Mouse (Mus musculus) olfactory bulb, adult 2 months (tissue): ENCODE results near the gene Klrb1. TPM values are rescaled to one million over a fixed set of nuclear protein-coding genes. Genes with fewer than 3 reads are reported as not detected.
"Not testable (repeated sequence)": the region's sequence is repeated elsewhere in the genome, so short reads cannot be mapped to it uniquely, and the experiment has no call there.

Experiments
- H3K27ac ChIP-seq: fragments of 200-500 bp; 2 replicates; pipeline ENCODE4 v1.5.1; 2012; ENCODE audit warnings: low read depth, low read length; ENCODE audit not compliant: insufficient read depth
- H3K4me1 ChIP-seq: fragments of 200-500 bp; 2 replicates; pipeline ENCODE4 v1.6.1; 2012; ENCODE audit warnings: low read length; ENCODE audit not compliant: control insufficient read depth, insufficient read depth
- H3K4me3 ChIP-seq: fragments of 200-500 bp; 2 replicates; pipeline ENCODE4 v1.5.1; 2012; ENCODE audit warnings: mild to moderate bottlenecking, low read depth, low read length, moderate library complexity; ENCODE audit not compliant: insufficient read depth
- CTCF ChIP-seq: fragments of 200-500 bp; IDR thresholded peaks from 2 replicates; pipeline ENCODE4 v1.5.1; 2012; ENCODE audit warnings: low read depth, mild to moderate bottlenecking, low read length, moderate library complexity; ENCODE audit not compliant: insufficient read depth
- POLR2A ChIP-seq: fragments of 200-500 bp; IDR thresholded peaks from 2 replicates; pipeline ENCODE4 v1.6.1; 2012; ENCODE audit warnings: mild to moderate bottlenecking, low read depth, low read length, moderate library complexity; ENCODE audit not compliant: insufficient read depth
- WGBS: fragments of 180-500 bp; shearing (Covaris S2); methylation state at CpG from one replicate; pipeline ENCODE4 v1.1.7; 2018; 5-methylcytosine and 5-hydroxymethylcytosine counted together
- polyA plus RNA-seq: library from polyadenylated mRNA; stranded (reverse); fragments of >200 nt; gene quantifications from 2 replicates; pipeline ENCODE4 v1.2.4, GENCODE M21; 2012; ENCODE audit warnings: low replicate concordance; ENCODE audit not compliant: missing spikeins, insufficient read depth, insufficient read length

Klrb1 gene
- polyA plus RNA-seq, 1 experiment = not detected

DNA sequence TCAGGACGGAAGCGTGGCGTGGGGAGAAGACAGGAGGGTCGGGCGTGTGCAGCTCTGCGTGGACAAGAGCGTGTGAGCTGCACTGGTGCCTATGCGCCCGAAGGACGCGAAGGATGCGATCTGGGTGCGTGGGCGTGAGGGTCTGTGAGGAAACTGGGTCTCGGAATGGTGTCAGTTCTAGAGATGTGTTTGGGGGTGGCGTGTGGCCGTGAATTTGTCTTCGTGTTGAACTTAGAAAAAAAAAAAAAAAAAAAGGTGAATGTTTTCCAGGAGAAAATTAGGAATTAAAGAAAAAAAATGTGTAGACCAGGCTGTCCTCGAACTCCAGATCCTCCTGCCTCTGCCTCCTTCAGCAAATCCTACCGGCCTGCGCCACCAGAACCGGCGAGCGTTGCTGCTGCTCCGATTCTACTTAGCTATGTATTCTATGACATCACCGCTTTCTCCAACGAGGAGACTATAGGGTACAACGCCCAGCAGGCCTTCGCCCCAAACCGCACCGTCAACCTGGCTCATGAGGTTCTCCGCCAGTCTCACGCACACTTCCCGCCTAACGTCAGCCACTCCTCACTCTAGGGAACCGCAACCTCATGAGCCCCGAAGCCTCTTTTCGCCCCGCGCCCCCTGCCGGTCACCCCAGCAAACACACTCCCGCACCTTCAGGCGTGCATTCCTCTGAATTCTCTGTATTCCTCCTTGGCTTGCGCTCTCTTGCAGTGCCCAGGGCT is 37.7 kb upstream of the Klrb1 start:
- not testable (repeated sequence) for H3K4me1 ChIP-seq
- peak overlapping the region; percentile 70 for H3K4me3 ChIP-seq
- TF ChIP-seq CTCF = peak; percentile 91
- peak; percentile 46; the same call in 1 of the 2 replicates for TF ChIP-seq POLR2A
- H3K27ac ChIP-seq = peak overlapping the region; percentile 98
- under 1% methylated on average over 44 of the region's 44 CpGs for WGBS

DNA sequence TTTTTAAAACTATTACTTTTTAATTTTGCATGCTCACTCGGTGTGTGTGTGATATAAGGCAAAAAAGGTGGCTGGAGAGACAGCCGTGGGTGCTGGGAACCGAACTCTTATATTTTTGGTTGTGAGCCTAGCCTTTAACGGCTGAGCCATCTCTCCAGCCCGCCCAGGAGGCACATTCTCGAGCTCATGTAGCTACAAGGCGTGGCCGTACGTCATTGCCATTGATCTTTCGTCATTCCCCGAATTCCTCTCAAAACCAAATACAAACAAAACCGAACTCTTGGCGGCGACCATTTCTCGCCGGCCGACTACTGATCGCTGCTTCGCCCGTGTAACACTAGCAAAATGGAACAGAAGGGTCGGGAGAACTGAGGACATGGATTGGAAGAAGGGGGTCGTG is 37.2 kb upstream of the Klrb1 start:
- peak overlapping the region; percentile 70 for H3K4me3 ChIP-seq
- H3K27ac ChIP-seq = peak overlapping the region; percentile 98
- WGBS = under 1% methylated on average over 22 of the region's 22 CpGs
- not testable (repeated sequence) for H3K4me1 ChIP-seq

DNA sequence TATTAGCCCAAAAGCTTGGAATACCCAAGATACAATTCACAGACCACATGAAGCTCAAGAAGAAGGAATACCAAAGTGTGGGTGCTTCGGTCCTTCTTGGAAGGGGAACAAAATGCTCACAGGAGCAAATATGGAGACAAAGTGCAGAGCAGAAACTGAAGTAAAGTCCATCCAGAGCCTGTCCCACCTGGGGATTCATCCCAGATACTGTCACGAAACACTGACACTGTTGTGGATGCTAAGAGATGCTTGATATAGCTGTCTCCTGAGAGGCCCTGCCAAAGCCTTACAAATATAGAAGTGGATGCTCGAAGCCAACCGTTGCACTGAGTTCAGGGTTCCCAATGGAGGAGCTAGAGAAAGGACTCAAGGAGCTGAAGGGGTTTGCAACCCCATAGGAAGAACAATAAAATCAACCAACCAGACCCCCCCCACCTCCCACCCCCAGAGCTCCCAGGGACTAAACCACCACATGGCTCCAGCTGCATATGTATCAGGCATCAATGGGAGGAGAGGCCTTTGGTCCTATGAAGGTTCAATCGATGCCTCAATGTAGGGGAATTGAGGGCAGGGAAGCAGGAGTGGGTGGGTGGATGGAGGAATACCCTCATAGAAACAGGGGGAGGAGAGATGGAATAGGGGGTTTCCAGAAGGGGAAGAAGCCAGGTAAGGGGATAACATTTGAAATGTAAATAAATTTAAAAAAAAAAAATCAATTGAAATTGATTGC is 36.5 kb upstream of the Klrb1 start:
- H3K4me3 ChIP-seq = no peak overlapping the region
- peaks cover 9% of the 10 kb centered on the region; the same call in 1 of the 2 replicates for H3K4me1 ChIP-seq
- H3K27ac ChIP-seq = no peak overlapping the region
- TF ChIP-seq POLR2A (no peak), CTCF (no peak)
- WGBS = 79% methylated on average over 5 of the region's 5 CpGs

DNA sequence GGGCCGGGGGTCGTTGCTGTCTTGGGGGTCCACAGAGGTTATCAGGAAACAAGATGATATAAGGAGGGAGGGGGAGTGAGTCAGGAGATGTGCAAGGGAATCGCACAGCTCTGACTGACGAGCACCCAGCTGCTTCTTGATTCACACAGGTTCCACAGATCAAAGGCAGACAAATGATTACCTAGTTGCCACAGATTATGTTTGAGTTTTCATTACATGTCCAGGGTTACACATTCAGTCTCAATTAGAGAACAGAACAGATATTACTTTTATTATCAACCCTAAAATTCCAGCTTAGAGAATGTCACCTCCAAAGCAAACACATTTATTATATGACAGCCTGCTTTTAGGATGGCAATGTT is 32.5 kb upstream of the Klrb1 start:
- 82% methylated on average over 4 of the region's 4 CpGs for WGBS
- H3K4me3 ChIP-seq, H3K27ac ChIP-seq, H3K4me1 ChIP-seq: not testable (repeated sequence)

DNA sequence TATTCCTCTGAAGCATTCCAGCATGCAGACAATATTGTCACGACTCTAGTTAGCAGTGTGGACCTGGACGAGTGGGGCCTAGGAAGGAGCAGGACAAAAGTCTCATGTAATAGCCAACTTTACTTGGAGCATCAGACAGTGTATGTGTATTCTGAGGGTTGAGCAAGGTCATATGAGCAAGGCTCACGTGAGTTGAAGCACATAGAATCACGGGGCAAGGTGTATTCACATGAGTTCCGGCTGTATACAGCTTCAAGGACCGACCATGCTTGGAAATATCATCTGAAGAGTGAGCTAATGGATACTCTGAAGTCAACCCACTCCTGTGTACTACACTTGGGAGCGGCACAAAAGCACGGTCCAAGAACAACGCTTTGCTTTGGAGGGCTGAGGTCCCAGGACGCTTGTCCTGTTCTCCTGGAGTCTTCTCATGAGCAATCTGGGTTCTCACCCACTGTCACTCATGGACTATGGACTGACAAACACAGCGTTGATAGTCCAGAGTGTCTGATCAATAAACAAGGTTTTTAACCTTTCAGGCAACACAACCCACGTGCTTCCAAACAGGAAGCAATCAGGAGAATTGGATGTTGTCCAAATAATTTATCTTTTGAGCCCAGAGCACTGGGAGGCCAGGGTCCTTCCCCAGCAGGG is 32.0 kb upstream of the Klrb1 start:
- H3K4me1 ChIP-seq, H3K4me3 ChIP-seq, H3K27ac ChIP-seq: not testable (repeated sequence)
- 84% methylated on average over 12 of the region's 12 CpGs for WGBS

DNA sequence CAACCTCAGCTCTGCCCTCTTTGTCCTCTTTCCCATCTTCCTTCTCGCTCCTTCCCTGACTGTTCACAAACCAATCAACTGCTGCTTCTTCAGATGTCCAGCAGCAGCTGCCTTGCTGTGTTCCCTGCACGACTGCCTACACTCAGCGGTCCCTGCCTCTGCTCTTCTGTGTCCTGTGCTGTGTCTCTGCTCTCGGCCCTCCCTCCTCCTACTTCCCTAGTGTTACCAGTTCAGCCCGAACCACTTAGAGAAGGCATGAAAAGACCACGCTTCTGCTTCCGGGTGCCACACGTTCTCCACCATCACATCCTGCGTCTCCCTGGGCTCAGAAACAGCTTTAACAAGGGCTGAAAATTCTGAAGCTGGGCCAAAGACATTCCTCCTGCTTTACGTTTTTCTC is 31.4 kb upstream of the Klrb1 start:
- H3K4me1 ChIP-seq = not testable (repeated sequence)
- 17% methylated on average over 10 of the region's 10 CpGs for WGBS
- Histone ChIP-seq H3K27ac (peak overlapping the region; percentile 71), H3K4me3 (peak overlapping the region; percentile 9)

DNA sequence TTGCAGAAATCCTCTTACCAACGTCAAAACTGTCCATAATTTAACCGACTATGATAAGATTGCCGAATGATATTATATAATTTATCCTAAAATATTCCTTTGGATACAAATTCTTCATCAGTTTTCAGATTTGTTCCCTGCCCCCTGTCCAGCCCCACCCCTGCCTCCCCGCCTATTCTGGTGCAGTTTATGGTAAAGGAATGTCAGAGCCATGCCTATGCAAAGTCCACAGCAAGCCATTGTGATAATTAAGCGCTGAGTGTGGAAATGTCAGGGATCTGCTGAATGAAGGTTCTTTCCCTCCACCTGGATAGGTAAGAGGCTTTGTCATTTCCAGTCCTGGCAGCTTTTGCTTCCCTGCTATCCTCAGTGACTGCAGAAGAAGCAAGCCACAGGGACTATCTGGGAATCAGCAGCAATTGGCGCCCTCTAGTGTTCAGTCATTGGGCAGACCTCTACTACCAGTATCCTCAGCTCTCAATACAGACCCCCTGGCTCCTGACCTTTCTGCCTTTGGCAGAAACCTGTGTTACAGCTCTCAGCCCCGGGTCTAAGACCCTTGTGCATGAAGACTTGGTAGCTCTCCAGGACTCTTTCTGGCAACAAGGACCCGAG is 30.9 kb upstream of the Klrb1 start:
- Histone ChIP-seq H3K27ac (peak overlapping the region; percentile 71), H3K4me3 (peak overlapping the region; percentile 9; the same call in 1 of the 2 replicates)
- not testable (repeated sequence) for H3K4me1 ChIP-seq
- WGBS = 31% methylated on average over 8 of the region's 8 CpGs

DNA sequence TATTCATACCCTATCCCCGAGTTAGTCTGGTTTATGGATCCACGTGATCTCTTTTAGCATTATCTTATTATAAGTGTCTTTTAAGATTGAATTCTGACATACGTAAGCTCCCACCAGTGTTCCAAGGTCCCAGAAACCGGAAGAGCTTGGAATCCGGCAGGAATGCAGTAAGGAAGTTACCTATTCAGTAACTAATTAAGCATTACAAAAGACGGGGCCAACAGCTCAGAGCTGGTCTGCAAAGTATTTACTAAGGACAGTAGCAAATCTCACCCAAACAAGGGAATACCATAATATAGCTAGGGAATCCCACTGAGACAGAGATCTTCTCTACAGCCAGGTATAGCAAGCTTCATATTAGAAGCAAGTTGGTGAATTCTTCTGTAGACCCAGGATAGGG is 24.1 kb upstream of the Klrb1 start:
- not testable (repeated sequence) for H3K4me3 ChIP-seq, H3K27ac ChIP-seq, H3K4me1 ChIP-seq
- WGBS = 66% methylated on average over 6 of the region's 6 CpGs

DNA sequence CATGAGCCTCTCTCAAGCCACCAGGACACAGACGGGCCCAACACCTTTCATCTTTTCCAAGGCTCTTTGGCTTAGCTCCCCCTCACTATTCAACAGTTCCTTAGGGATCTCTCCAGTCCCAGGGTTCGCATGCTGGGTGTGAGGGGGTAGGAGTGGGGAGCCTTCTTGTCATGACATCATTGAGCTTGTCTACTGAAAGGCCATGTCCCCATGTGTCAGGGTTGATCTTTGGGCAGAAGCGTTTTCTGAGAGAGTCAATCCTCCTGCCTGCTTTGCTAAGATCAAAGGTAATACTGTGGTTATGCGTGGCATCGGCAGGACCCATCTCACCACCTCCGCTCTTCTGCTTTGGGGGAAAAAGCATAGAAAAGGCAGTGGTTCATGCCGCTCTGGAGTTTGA is 14.6 kb upstream of the Klrb1 start:
- no peak overlapping the region for H3K27ac ChIP-seq
- no peak for TF ChIP-seq POLR2A
- 91% methylated on average over 7 of the region's 7 CpGs for WGBS
- no peaks in the 10 kb centered on the region for H3K4me1 ChIP-seq
- H3K4me3 ChIP-seq = no peak overlapping the region

DNA sequence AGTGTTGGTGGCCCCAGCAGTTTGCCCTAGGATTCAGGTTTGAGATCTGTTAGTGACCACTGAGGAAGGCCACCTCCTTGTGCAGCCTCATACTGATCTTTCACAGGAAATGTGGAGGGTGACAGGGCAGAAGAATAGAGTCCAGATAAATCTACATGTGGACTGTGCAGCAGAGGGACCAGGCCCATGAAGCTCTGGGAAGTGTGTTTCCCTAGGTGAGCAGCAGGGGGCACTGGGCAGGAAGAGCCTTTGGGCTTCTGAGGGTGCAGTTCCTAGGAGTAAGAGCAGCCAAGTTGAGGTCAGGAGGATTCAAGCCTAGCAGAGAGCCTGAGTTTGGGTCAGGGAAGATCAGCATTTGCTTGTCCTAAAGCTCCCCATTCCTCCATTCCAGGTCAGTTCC is 13.2 kb upstream of the Klrb1 start:
- H3K4me1 ChIP-seq = no peaks in the 10 kb centered on the region
- H3K27ac ChIP-seq = no peak overlapping the region
- no peak overlapping the region for H3K4me3 ChIP-seq
- TF ChIP-seq POLR2A (no peak), CTCF (no peak)
